Mouse (Mus musculus): ENCODE measurements at regions not wholly inside any gene's neighbourhood (a gene's known extent, or its start where the extent isn't known, plus 50 kb on each side); places are given as distances from the start of the nearest gene placed in this dataset.

- Histone ChIP-seq H3K4me1 (peaks cover 18% of the 10 kb centered on the region), H3K9me3 (replicated peaks) (no peaks in the 10 kb centered on the region), H3K27ac (no peak overlapping the region), H3K27me3 (ENCODE audit: low read depth, poor library complexity, severe bottlenecking) (no peaks in the 10 kb centered on the region), H3K4me3 (no peak overlapping the region), H3K36me3 (no peaks in the 10 kb centered on the region)
- no peak for DNase-seq (ENCODE audit: low spot score)
- 78% methylated on average over 7 of the region's 7 CpGs for WGBS
Measured at GRCm38 (mm10) chr1:126928186-126928585, 97.6 kb upstream of the Nckap5 start.

GRCm38 (mm10) chr1:126925150-126926035 lies 94.8 kb upstream of the Nckap5 start:
- Histone ChIP-seq H3K9me3 (replicated peaks) (no peaks in the 10 kb centered on the region), H3K27me3 (ENCODE audit: low read depth, poor library complexity, severe bottlenecking) (no peaks in the 10 kb centered on the region), H3K4me3 (no peak overlapping the region), H3K4me1 (0 out of 2 replicates have a peak, but pooled peaks cover 4% of the 10 kb centered on the region), H3K27ac (no peak overlapping the region), H3K36me3 (no peaks in the 10 kb centered on the region)
- WGBS = 85% methylated on average over 12 of the region's 12 CpGs
- no peak for DNase-seq (ENCODE audit: low spot score)

GRCm38 (mm10) chr1:126923981-126924380 lies 93.4 kb upstream of the Nckap5 start:
- H3K27me3 ChIP-seq (ENCODE audit: low read depth, poor library complexity, severe bottlenecking) = no peaks in the 10 kb centered on the region
- 84% methylated on average over 4 of the region's 4 CpGs for WGBS
- no peaks in the 10 kb centered on the region for H3K36me3 ChIP-seq
- H3K4me1 ChIP-seq = 0 out of 2 replicates have a peak, but pooled peaks cover 4% of the 10 kb centered on the region
- DNase-seq (ENCODE audit: low spot score) = no peak
- no peaks in the 10 kb centered on the region for H3K9me3 ChIP-seq (replicated peaks)
- H3K27ac ChIP-seq = no peak overlapping the region
- no peak overlapping the region for H3K4me3 ChIP-seq

- H3K4me3 ChIP-seq = no peak overlapping the region
- 98% methylated on average over 4 of the region's 4 CpGs for WGBS
- no peaks in the 10 kb centered on the region for H3K27me3 ChIP-seq (ENCODE audit: low read depth, poor library complexity, severe bottlenecking)
- H3K9me3 ChIP-seq (replicated peaks) = no peaks in the 10 kb centered on the region
- H3K4me1 ChIP-seq = no peaks in the 10 kb centered on the region
- no peak overlapping the region for H3K27ac ChIP-seq
- no peak for DNase-seq (ENCODE audit: low spot score)
- no peaks in the 10 kb centered on the region for H3K36me3 ChIP-seq
Measured at GRCm38 (mm10) chr1:126922231-126922630, 91.6 kb upstream of the Nckap5 start.

GRCm38 (mm10) chr1:126918876-126919275 lies 88.3 kb upstream of the Nckap5 start:
- WGBS = 81% methylated on average over 1 of the region's 1 CpGs
- no peaks in the 10 kb centered on the region for H3K36me3 ChIP-seq
- H3K27me3 ChIP-seq (ENCODE audit: low read depth, poor library complexity, severe bottlenecking) = no peaks in the 10 kb centered on the region
- H3K27ac ChIP-seq = no peak overlapping the region
- no peak overlapping the region for H3K4me3 ChIP-seq
- no peaks in the 10 kb centered on the region for H3K9me3 ChIP-seq (replicated peaks)
- no peak for DNase-seq (ENCODE audit: low spot score)
- no peaks in the 10 kb centered on the region for H3K4me1 ChIP-seq

- DNase-seq (ENCODE audit: low spot score) = no peak
- Histone ChIP-seq H3K27ac (no peak overlapping the region), H3K36me3 (no peaks in the 10 kb centered on the region), H3K4me3 (no peak overlapping the region), H3K9me3 (replicated peaks) (no peaks in the 10 kb centered on the region), H3K27me3 (ENCODE audit: low read depth, poor library complexity, severe bottlenecking) (no peaks in the 10 kb centered on the region), H3K4me1 (no peaks in the 10 kb centered on the region)
- 80% methylated on average over 6 of the region's 6 CpGs for WGBS
Measured at GRCm38 (mm10) chr1:126917872-126918271, 87.3 kb upstream of the Nckap5 start.

GRCm38 (mm10) chr1:126916369-126916768 lies 85.8 kb upstream of the Nckap5 start:
- no peak for DNase-seq (ENCODE audit: low spot score)
- Histone ChIP-seq H3K27ac (no peak overlapping the region), H3K9me3 (replicated peaks) (no peaks in the 10 kb centered on the region), H3K27me3 (ENCODE audit: low read depth, poor library complexity, severe bottlenecking) (no peaks in the 10 kb centered on the region), H3K4me1 (no peaks in the 10 kb centered on the region), H3K36me3 (no peaks in the 10 kb centered on the region), H3K4me3 (no peak overlapping the region)
- WGBS = 77% methylated on average over 6 of the region's 6 CpGs

- Histone ChIP-seq H3K9me3 (replicated peaks) (no peaks in the 10 kb centered on the region), H3K4me1 (no peaks in the 10 kb centered on the region), H3K4me3 (no peak overlapping the region), H3K27ac (no peak overlapping the region), H3K36me3 (no peaks in the 10 kb centered on the region), H3K27me3 (ENCODE audit: low read depth, poor library complexity, severe bottlenecking) (no peaks in the 10 kb centered on the region)
- WGBS = 68% methylated on average over 12 of the region's 12 CpGs
- no peak for DNase-seq (ENCODE audit: low spot score)
Measured at GRCm38 (mm10) chr1:126911277-126912060, 80.9 kb upstream of the Nckap5 start.

- Histone ChIP-seq H3K4me1 (no peaks in the 10 kb centered on the region), H3K4me3 (no peak overlapping the region), H3K36me3 (no peaks in the 10 kb centered on the region), H3K27me3 (ENCODE audit: low read depth, poor library complexity, severe bottlenecking) (no peaks in the 10 kb centered on the region), H3K9me3 (replicated peaks) (no peaks in the 10 kb centered on the region), H3K27ac (no peak overlapping the region)
- 82% methylated on average over 2 of the region's 2 CpGs for WGBS
- DNase-seq (ENCODE audit: low spot score) = no peak
Measured at GRCm38 (mm10) chr1:126907417-126907816, 76.8 kb upstream of the Nckap5 start.

GRCm38 (mm10) chr1:126898484-126898883 lies 67.9 kb upstream of the Nckap5 start:
- H3K27ac ChIP-seq = no peak overlapping the region
- DNase-seq (ENCODE audit: low spot score) = no peak
- H3K4me1 ChIP-seq = no peaks in the 10 kb centered on the region
- no peaks in the 10 kb centered on the region for H3K27me3 ChIP-seq (ENCODE audit: low read depth, poor library complexity, severe bottlenecking)
- H3K36me3 ChIP-seq = no peaks in the 10 kb centered on the region
- no peaks in the 10 kb centered on the region for H3K9me3 ChIP-seq (replicated peaks)
- H3K4me3 ChIP-seq = no peak overlapping the region
- 86% methylated on average over 3 of the region's 3 CpGs for WGBS

GRCm38 (mm10) chr1:126896895-126897294 lies 66.3 kb upstream of the Nckap5 start:
- Histone ChIP-seq H3K36me3 (no peaks in the 10 kb centered on the region), H3K27me3 (ENCODE audit: low read depth, poor library complexity, severe bottlenecking) (no peaks in the 10 kb centered on the region), H3K4me3 (no peak overlapping the region), H3K9me3 (replicated peaks) (no peaks in the 10 kb centered on the region), H3K4me1 (no peaks in the 10 kb centered on the region), H3K27ac (no peak overlapping the region)
- 74% methylated on average over 4 of the region's 4 CpGs for WGBS
- no peak for DNase-seq (ENCODE audit: low spot score)

GRCm38 (mm10) chr1:126880801-126881200 lies 50.2 kb upstream of the Nckap5 start:
- no peaks in the 10 kb centered on the region for H3K27me3 ChIP-seq (ENCODE audit: low read depth, poor library complexity, severe bottlenecking)
- no peak for DNase-seq (ENCODE audit: low spot score)
- H3K4me1 ChIP-seq = no peaks in the 10 kb centered on the region
- WGBS = 97% methylated on average over 3 of the region's 3 CpGs
- H3K27ac ChIP-seq = no peak overlapping the region
- H3K9me3 ChIP-seq (replicated peaks) = no peaks in the 10 kb centered on the region
- no peak overlapping the region for H3K4me3 ChIP-seq
- no peaks in the 10 kb centered on the region for H3K36me3 ChIP-seq

All from limb, embryonic 10.5 days (tissue).